Mouse (Mus musculus): ENCODE results near the gene Fam240a. TPM values are rescaled to one million over a fixed set of nuclear protein-coding genes. Genes with fewer than 3 reads are reported as not detected.

The Fam240a gene
- total and polyA plus RNA-seq, 3 experiments = not detected

DNA sequence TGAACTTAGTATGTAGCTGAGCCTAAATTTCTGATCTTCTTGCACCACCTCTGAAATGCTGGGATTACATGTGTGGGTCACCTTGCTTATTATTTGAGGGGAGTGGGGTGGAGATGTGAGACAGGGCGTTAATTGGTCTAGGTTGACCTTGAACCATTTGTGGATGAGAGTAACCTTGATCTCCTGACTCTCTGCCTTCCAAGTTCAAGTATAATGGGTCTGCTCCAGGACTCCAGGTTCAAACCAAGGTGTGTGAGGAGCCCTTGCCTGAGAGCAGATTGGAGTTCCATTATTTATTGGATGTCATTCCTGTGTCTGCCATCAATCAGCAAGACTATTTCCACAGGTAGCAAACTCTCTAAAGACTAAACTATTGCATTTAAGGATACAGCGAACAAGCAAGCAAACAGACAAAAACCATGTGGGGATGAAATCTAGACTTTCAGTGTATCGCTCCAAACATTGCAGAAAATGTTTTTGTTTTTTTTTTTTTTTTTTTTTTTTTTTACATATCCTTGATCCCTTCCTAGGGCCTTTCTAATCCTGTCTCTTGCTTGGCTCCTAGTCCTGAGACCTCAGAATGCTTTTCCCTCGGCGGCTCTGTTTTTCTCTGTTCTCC lies 36.4 kb upstream of the Fam240a start:
- Histone ChIP-seq H3K36me3 (replicated peaks) (no peaks in the 10 kb centered on the region), H3K4me3 (ENCODE audit: low read depth, low read length) (no peak overlapping the region), H3K9me3 (replicated peaks) (no peaks in the 10 kb centered on the region), H3K4me1 (ENCODE audit: insufficient read depth, low read depth, low read length) (no peaks in the 10 kb centered on the region), H3K27me3 (ENCODE audit: insufficient read depth, low read length) (peaks cover 25% of the 10 kb centered on the region)
- DNase-seq (ENCODE audit: low spot score) (no peak), ATAC-seq (ENCODE audit: extremely low read depth, insufficient number of reproducible peaks, low FRiP score, poor library complexity, severe bottlenecking) (no peak)
- no peak for TF ChIP-seq GATA1 (IDR thresholded peaks at IDR 0.05; ENCODE audit: borderline replicate concordance, low read length)
- no peak for TF ChIP-seq TAL1 (conservative IDR thresholded peaks at IDR 0.05; ENCODE audit: low read depth, low read length)
- TF ChIP-seq CTCF (IDR thresholded peaks at IDR 0.05; ENCODE audit: low read depth, low read length) = no peak
- TF ChIP-seq GATA2 (IDR thresholded peaks at IDR 0.05; ENCODE audit: borderline replicate concordance, low read depth, low read length) = no peak
- no peak for TF ChIP-seq POLR2AphosphoS5 (IDR thresholded peaks at IDR 0.05; ENCODE audit: insufficient replicate concordance, low read depth, low read length)

DNA sequence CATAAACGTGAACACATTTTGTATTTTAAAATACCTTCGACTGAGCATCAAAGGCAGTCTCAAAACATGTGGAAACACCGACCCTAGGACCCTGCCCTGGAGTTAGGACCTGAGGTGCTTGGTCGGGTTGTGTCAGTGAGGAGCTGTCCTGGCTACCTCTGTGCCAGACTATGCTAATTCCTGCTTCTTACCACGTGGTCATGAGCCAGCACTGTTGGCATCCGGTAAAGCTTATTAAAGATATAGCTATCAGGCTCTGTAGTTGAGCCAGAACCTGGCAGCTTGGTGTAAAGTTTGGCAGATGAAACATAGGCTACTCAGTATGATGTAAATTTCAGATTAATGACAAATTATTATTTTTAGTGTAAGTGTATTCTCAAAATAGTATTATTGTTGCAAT lies 35.7 kb upstream of the Fam240a start:
- Histone ChIP-seq H3K4me3 (ENCODE audit: low read depth, low read length) (no peak overlapping the region), H3K9me3 (replicated peaks) (no peaks in the 10 kb centered on the region), H3K36me3 (replicated peaks) (no peaks in the 10 kb centered on the region), H3K27me3 (ENCODE audit: insufficient read depth, low read length) (peaks cover 29% of the 10 kb centered on the region), H3K4me1 (ENCODE audit: insufficient read depth, low read depth, low read length) (no peaks in the 10 kb centered on the region)
- DNase-seq (ENCODE audit: low spot score) = no peak
- ATAC-seq (ENCODE audit: extremely low read depth, insufficient number of reproducible peaks, low FRiP score, poor library complexity, severe bottlenecking) = no peak
- TF ChIP-seq GATA1 (IDR thresholded peaks at IDR 0.05; ENCODE audit: borderline replicate concordance, low read length) (no peak), GATA2 (IDR thresholded peaks at IDR 0.05; ENCODE audit: borderline replicate concordance, low read depth, low read length) (no peak), POLR2AphosphoS5 (IDR thresholded peaks at IDR 0.05; ENCODE audit: insufficient replicate concordance, low read depth, low read length) (no peak), CTCF (IDR thresholded peaks at IDR 0.05; ENCODE audit: low read depth, low read length) (no peak), TAL1 (conservative IDR thresholded peaks at IDR 0.05; ENCODE audit: low read depth, low read length) (no peak)

DNA sequence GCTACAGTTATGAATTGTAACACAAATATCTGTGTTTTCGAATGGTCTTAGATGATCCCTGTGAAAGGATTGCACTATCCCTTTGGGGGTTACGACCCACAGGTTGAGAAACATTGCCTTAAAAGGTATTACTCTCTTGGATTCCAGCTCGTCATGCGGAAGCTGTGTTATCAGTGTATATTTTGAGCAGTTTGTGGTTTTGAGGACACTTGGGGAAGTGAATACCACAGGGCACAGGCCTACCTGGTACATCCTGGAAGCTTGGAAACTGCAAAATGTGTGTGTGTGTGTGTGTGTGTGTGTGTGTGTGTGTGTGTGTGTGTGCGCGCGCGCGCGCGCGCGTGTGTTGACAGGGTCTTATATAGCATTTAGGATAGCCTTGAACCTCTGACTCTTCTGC lies 35.2 kb upstream of the Fam240a start:
- Histone ChIP-seq H3K27me3 (ENCODE audit: insufficient read depth, low read length) (peaks cover 33% of the 10 kb centered on the region), H3K4me1 (ENCODE audit: insufficient read depth, low read depth, low read length) (no peaks in the 10 kb centered on the region), H3K9me3 (replicated peaks) (no peaks in the 10 kb centered on the region), H3K36me3 (replicated peaks) (no peaks in the 10 kb centered on the region), H3K4me3 (ENCODE audit: low read depth, low read length) (no peak overlapping the region)
- no peak for TF ChIP-seq TAL1 (conservative IDR thresholded peaks at IDR 0.05; ENCODE audit: low read depth, low read length)
- TF ChIP-seq GATA1 (IDR thresholded peaks at IDR 0.05; ENCODE audit: borderline replicate concordance, low read length) = no peak
- no peak for TF ChIP-seq GATA2 (IDR thresholded peaks at IDR 0.05; ENCODE audit: borderline replicate concordance, low read depth, low read length)
- no peak for TF ChIP-seq POLR2AphosphoS5 (IDR thresholded peaks at IDR 0.05; ENCODE audit: insufficient replicate concordance, low read depth, low read length)
- no peak for TF ChIP-seq CTCF (IDR thresholded peaks at IDR 0.05; ENCODE audit: low read depth, low read length)
- DNase-seq (ENCODE audit: low spot score) = no peak
- ATAC-seq (ENCODE audit: extremely low read depth, insufficient number of reproducible peaks, low FRiP score, poor library complexity, severe bottlenecking) = no peak

- no peak for ATAC-seq (ENCODE audit: extremely low read depth, insufficient number of reproducible peaks, low FRiP score, poor library complexity, severe bottlenecking)
- Histone ChIP-seq H3K4me3 (ENCODE audit: low read depth, low read length) (no peak within 1 kb of the TSS), H3K9me3 (replicated peaks) (no peaks in the 10 kb centered on the region), H3K4me1 (ENCODE audit: insufficient read depth, low read depth, low read length) (no peaks in the 10 kb centered on the region), H3K36me3 (replicated peaks) (no peaks in the 10 kb centered on the region), H3K27me3 (ENCODE audit: insufficient read depth, low read length) (peaks cover 37% of the 10 kb centered on the region)
- TF ChIP-seq GATA2 (IDR thresholded peaks at IDR 0.05; ENCODE audit: borderline replicate concordance, low read depth, low read length) (no peak), POLR2AphosphoS5 (IDR thresholded peaks at IDR 0.05; ENCODE audit: insufficient replicate concordance, low read depth, low read length) (no peak), GATA1 (IDR thresholded peaks at IDR 0.05; ENCODE audit: borderline replicate concordance, low read length) (no peak), TAL1 (conservative IDR thresholded peaks at IDR 0.05; ENCODE audit: low read depth, low read length) (no peak), CTCF (IDR thresholded peaks at IDR 0.05; ENCODE audit: low read depth, low read length) (no peak)
- DNase-seq (ENCODE audit: low spot score) = no peak
Observed at GRCm38 (mm10) chr9:110951397-110951796, 34.7 kb upstream of the Fam240a start, which contains the start of gene Lrrc2. Lrrc2 (plus strand) TSS chr9:110951545.

DNA sequence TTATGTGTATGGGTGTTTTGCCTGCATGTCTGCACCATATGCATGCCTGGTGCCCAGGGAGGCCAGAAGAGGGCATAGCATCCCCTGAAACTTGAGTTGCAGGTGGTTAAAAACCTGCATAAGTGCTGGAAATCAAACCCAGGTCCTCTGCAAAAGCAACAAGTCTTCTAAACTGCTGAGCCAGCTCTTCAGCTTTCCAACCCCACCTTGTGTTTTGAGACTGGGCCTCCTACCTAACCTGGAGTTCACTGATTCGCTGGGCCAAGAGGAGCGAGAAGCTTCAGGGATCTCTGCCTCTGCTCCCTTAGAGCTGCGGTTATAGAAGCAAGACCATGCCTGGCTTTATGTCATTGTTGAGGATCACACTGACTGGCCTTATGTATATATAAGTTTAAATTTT lies 33.4 kb upstream of the Fam240a start:
- Histone ChIP-seq H3K4me3 (ENCODE audit: low read depth, low read length) (no peak overlapping the region), H3K36me3 (replicated peaks) (no peaks in the 10 kb centered on the region), H3K4me1 (ENCODE audit: insufficient read depth, low read depth, low read length) (no peaks in the 10 kb centered on the region), H3K27me3 (ENCODE audit: insufficient read depth, low read length) (peaks cover 39% of the 10 kb centered on the region), H3K9me3 (replicated peaks) (no peaks in the 10 kb centered on the region)
- ATAC-seq (ENCODE audit: extremely low read depth, insufficient number of reproducible peaks, low FRiP score, poor library complexity, severe bottlenecking) = no peak
- no peak for TF ChIP-seq TAL1 (conservative IDR thresholded peaks at IDR 0.05; ENCODE audit: low read depth, low read length)
- TF ChIP-seq GATA2 (IDR thresholded peaks at IDR 0.05; ENCODE audit: borderline replicate concordance, low read depth, low read length) = no peak
- no peak for TF ChIP-seq CTCF (IDR thresholded peaks at IDR 0.05; ENCODE audit: low read depth, low read length)
- TF ChIP-seq GATA1 (IDR thresholded peaks at IDR 0.05; ENCODE audit: borderline replicate concordance, low read length) = no peak
- TF ChIP-seq POLR2AphosphoS5 (IDR thresholded peaks at IDR 0.05; ENCODE audit: insufficient replicate concordance, low read depth, low read length) = no peak
- DNase-seq (ENCODE audit: low spot score) = no peak

DNA sequence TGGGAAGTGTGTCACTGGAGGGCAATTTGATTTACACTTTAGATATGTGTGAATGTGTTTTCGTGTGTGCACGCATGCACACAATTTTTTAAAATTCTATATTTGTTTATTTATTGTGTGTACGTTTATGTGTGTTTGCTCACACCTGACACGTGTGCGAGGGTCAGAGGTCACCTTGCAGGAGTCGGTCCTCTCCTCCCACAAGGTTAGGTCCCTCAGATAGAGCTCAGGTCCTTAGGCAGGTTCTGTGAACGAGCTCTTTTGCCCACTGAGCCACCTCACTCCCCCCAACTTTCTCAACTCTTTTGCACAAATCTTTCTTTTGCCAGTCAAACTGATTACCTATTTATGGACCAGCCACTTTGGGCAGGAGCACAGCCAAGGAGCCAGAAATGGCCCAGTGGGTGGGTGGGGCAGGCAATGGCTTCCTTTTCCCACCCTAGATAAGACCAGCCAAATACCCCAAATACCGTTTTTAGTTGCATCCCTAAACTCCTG lies 32.2 kb upstream of the Fam240a start:
- no peak for ATAC-seq (ENCODE audit: extremely low read depth, insufficient number of reproducible peaks, low FRiP score, poor library complexity, severe bottlenecking)
- TF ChIP-seq POLR2AphosphoS5 (IDR thresholded peaks at IDR 0.05; ENCODE audit: insufficient replicate concordance, low read depth, low read length) = no peak
- no peak for TF ChIP-seq TAL1 (conservative IDR thresholded peaks at IDR 0.05; ENCODE audit: low read depth, low read length)

More for the DNA sequence above, 32.2 kb upstream of the Fam240a start:
- Histone ChIP-seq H3K9me3 (replicated peaks) (no peaks in the 10 kb centered on the region), H3K4me1 (ENCODE audit: insufficient read depth, low read depth, low read length) (no peaks in the 10 kb centered on the region), H3K36me3 (replicated peaks) (no peaks in the 10 kb centered on the region), H3K4me3 (ENCODE audit: low read depth, low read length) (no peak overlapping the region), H3K27me3 (ENCODE audit: insufficient read depth, low read length) (peaks cover 35% of the 10 kb centered on the region)
- no peak for DNase-seq (ENCODE audit: low spot score)
